Mouse (Mus musculus): Measurements from ENCODE around the gene Gdi1. TPM values are rescaled to one million over a fixed set of nuclear protein-coding genes. Genes with fewer than 3 reads are reported as not detected.

Gene Gdi1
- 65.8 TPM for polyA plus RNA-seq (2014; fragmentation: Illumina TruSeq; extraction: RNeasy Lipid Tissue Mini Kit (QIAGEN cat#74804); ENCODE audit: low read depth, low replicate concordance)

GRCm38 (mm10) chrX:74304867-74305700 lies at the start of gene Gdi1:
Gene Gdi1, plus strand, starts transcription at chrX:74304998.

DNA sequence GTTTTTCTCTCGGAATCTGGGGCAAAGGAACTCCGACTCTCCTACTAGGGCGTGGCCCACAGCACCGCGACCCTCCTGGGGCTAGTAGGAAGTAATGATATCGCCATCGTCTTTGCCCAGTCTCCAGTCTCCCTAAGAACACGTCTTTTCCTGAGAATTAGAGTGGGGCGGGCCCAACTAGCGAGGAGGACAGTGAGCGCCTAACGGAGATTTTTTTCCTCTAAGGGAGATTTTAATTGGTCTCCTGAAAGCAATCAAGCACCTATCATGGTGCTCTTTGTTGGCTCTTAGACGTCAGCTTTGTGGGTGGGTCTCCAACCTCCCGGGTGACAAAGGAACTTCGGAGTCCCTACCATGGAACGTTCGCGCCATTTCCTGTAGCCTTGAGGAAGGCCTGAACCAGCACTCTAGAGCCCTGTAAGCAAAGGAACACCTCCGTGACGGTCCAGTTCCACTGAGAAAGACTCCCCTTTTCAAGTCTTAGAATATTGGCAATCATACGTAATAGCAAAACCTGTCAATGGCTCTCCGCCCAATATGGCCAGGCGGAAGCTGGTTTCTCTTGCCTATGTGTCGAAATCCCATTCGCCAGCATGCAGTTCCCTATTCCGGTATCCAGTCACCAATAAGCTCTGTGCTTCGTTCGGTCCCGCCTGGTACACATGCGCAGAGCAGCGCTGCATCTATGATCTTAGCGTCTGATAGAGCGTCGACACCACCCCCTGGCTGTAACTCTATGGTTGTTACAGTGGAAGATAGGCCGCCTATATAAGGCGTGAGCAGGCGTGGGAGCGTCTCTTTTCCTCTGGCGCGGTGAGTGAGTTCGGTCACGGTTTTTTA lies 34.5 kb upstream of the Gdi1 start, which contains the start of gene Rpl10:
Rpl10 (plus strand) TSS at position 751 of the 840 bp plus-strand sequence.

GRCm38 (mm10) chrX:74281732-74282394 lies 22.9 kb upstream of the Gdi1 start, which contains the start of the genes Taz and Dnase1l1:
Gene Taz, plus strand, starts transcription at chrX:74281912.
Gene Dnase1l1, minus strand, starts transcription at chrX:74282337.

DNA sequence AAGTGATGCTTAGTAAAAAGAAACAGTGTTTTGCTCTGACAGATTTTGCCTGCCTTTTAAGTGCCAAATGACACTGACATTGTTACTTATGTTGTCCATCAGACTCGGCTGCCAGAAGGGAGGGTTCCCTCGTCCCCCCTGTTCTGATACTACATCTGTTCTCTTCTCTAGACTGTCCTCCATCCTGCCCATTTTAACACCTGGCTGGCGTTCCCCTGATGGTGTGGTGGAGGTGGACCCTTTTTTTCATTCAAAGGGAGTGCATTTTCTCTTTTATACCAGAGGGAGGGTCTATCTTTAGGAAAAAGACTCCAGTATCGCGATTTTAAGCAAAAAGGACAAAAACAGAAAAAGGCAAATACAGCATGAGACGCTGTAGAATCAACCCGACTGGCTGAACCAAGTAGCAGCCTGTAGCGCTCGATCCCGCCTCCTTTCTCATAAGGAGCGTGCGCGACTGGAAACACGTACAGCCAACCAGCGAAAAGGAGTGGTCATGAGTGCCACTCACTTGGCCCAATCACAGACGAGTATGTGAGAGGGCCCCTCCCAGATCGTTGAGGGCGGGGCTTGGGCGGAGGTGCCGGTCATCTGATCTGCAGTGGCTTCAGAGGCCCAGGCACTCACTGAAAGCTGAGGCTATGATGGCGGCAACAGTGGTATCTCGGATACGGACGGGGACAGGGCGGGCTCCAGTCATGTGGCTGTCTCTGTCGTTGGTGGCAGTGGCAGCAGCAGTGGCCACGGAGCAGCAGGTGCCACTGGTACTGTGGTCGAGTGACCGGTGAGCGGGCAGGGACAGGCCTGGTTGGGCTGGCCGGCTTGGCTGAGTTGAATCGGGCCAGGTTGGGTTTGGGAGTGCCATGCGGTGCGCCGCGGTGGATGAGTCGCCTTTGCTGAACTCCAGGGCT lies 8.0 kb upstream of the Gdi1 start, which contains the start of gene Atp6ap1:
Atp6ap1 (plus strand) TSS at position 560 of the 911 bp plus-strand sequence.

DNA sequence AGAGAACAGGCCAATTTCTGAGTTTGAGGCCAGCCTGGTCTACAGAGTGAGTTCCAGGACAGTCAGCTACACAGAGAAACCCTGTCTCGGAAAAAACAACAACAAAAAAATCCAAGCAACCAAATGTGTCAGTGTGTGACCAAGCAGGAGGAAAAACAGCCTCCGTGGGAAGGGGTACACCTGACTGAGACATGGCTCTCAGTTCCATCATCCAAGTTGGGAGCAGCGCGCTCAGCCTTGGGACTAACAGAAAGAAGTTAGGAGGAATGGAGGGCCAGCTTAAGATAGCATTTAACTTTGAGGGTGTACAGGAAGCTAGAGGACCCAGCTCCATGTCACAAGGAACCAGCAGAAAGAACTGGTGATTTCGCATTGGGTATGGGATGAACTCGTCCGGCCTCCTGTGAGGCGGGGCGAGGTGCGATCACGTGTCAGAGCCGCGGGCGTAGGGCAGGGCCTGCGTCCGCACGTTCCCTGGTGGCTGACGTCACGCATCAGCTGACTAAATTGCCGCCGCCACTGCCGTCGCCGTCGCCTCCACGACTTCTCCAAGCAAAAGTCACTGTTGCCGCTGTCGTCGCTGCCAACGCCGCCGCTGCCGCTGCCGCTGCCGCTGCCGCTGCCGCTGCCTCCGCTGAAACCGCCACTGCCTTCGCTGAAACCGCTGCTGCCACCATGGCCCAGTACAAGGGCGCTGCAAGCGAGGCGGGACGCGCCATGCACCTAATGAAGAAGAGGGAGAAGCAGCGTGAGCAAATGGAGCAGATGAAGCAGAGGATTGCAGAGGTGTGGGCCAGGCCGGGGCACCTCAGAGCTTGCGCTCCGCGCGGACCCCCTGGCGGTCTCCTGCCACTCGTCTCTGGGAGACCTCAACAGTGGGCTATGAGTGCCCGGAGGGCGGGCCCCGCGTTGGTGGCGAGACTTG lies 8.0 kb downstream of the Gdi1 start, which contains the start of gene Fam50a:
Fam50a (plus strand) TSS at position 494 of the 925 bp plus-strand sequence.

GRCm38 (mm10) chrX:74328725-74329161 lies 23.9 kb downstream of the Gdi1 start, which contains the start of gene Plxna3:
Gene Plxna3, plus strand, starts transcription at chrX:74329066.

GRCm38 (mm10) chrX:74353467-74353770 lies 48.6 kb downstream of the Gdi1 start, which contains the start of gene Lage3:
Gene Lage3, minus strand, starts transcription at chrX:74353618.

Other genes starting within 250 kb of the Gdi1 start
- not detected for gene Opn1mw, start 177.5 kb upstream of the Gdi1 start, polyA plus RNA-seq (2014; fragmentation: Illumina TruSeq; extraction: RNeasy Lipid Tissue Mini Kit (QIAGEN cat#74804); ENCODE audit: low read depth, low replicate concordance)
- 4.2 TPM for gene Mecp2, start 169.6 kb upstream of the Gdi1 start, polyA plus RNA-seq (2014; fragmentation: Illumina TruSeq; extraction: RNeasy Lipid Tissue Mini Kit (QIAGEN cat#74804); ENCODE audit: low read depth, low replicate concordance)
- gene Tex28, start 137.2 kb upstream of the Gdi1 start, polyA plus RNA-seq (2014; fragmentation: Illumina TruSeq; extraction: RNeasy Lipid Tissue Mini Kit (QIAGEN cat#74804); ENCODE audit: low read depth, low replicate concordance), result not detected
- not detected for gene Tktl1, start 127.7 kb upstream of the Gdi1 start, polyA plus RNA-seq (2014; fragmentation: Illumina TruSeq; extraction: RNeasy Lipid Tissue Mini Kit (QIAGEN cat#74804); ENCODE audit: low read depth, low replicate concordance)
- gene Flna, start 55.2 kb upstream of the Gdi1 start, polyA plus RNA-seq (2014; fragmentation: Illumina TruSeq; extraction: RNeasy Lipid Tissue Mini Kit (QIAGEN cat#74804); ENCODE audit: low read depth, low replicate concordance), result 7.1 TPM
- 18.4 TPM for gene Emd, start 50.3 kb upstream of the Gdi1 start, polyA plus RNA-seq (2014; fragmentation: Illumina TruSeq; extraction: RNeasy Lipid Tissue Mini Kit (QIAGEN cat#74804); ENCODE audit: low read depth, low replicate concordance)
- 843 TPM for gene Rpl10, start 34.2 kb upstream of the Gdi1 start, polyA plus RNA-seq (2014; fragmentation: Illumina TruSeq; extraction: RNeasy Lipid Tissue Mini Kit (QIAGEN cat#74804); ENCODE audit: low read depth, low replicate concordance)
- gene Taz, start 23.1 kb upstream of the Gdi1 start, polyA plus RNA-seq (2014; fragmentation: Illumina TruSeq; extraction: RNeasy Lipid Tissue Mini Kit (QIAGEN cat#74804); ENCODE audit: low read depth, low replicate concordance), result 25.2 TPM
- 7.3 TPM for gene Dnase1l1, start 22.7 kb upstream of the Gdi1 start, polyA plus RNA-seq (2014; fragmentation: Illumina TruSeq; extraction: RNeasy Lipid Tissue Mini Kit (QIAGEN cat#74804); ENCODE audit: low read depth, low replicate concordance)
- 73.7 TPM for gene Atp6ap1, start 7.9 kb upstream of the Gdi1 start, polyA plus RNA-seq (2014; fragmentation: Illumina TruSeq; extraction: RNeasy Lipid Tissue Mini Kit (QIAGEN cat#74804); ENCODE audit: low read depth, low replicate concordance)
- gene Fam50a, start 8.0 kb downstream of the Gdi1 start, polyA plus RNA-seq (2014; fragmentation: Illumina TruSeq; extraction: RNeasy Lipid Tissue Mini Kit (QIAGEN cat#74804); ENCODE audit: low read depth, low replicate concordance), result 11.2 TPM
- gene Plxna3, start 24.1 kb downstream of the Gdi1 start, polyA plus RNA-seq (2014; fragmentation: Illumina TruSeq; extraction: RNeasy Lipid Tissue Mini Kit (QIAGEN cat#74804); ENCODE audit: low read depth, low replicate concordance), result 0.13 TPM
- 10.4 TPM for gene Lage3, start 48.6 kb downstream of the Gdi1 start, polyA plus RNA-seq (2014; fragmentation: Illumina TruSeq; extraction: RNeasy Lipid Tissue Mini Kit (QIAGEN cat#74804); ENCODE audit: low read depth, low replicate concordance)
- gene Ubl4a, start 68.2 kb downstream of the Gdi1 start, polyA plus RNA-seq (2014; fragmentation: Illumina TruSeq; extraction: RNeasy Lipid Tissue Mini Kit (QIAGEN cat#74804); ENCODE audit: low read depth, low replicate concordance), result 19.5 TPM
- 2.3 TPM for gene Slc10a3, start 68.4 kb downstream of the Gdi1 start, polyA plus RNA-seq (2014; fragmentation: Illumina TruSeq; extraction: RNeasy Lipid Tissue Mini Kit (QIAGEN cat#74804); ENCODE audit: low read depth, low replicate concordance)
- 4.7 TPM for gene Fam3a, start 88.3 kb downstream of the Gdi1 start, polyA plus RNA-seq (2014; fragmentation: Illumina TruSeq; extraction: RNeasy Lipid Tissue Mini Kit (QIAGEN cat#74804); ENCODE audit: low read depth, low replicate concordance)
- 44.8 TPM for gene Ikbkg, start 88.3 kb downstream of the Gdi1 start, polyA plus RNA-seq (2014; fragmentation: Illumina TruSeq; extraction: RNeasy Lipid Tissue Mini Kit (QIAGEN cat#74804); ENCODE audit: low read depth, low replicate concordance)
- 1.2 TPM for gene G6pdx, start 124.2 kb downstream of the Gdi1 start, polyA plus RNA-seq (2014; fragmentation: Illumina TruSeq; extraction: RNeasy Lipid Tissue Mini Kit (QIAGEN cat#74804); ENCODE audit: low read depth, low replicate concordance)
- not detected for gene Gm6880, start 176.4 kb downstream of the Gdi1 start, polyA plus RNA-seq (2014; fragmentation: Illumina TruSeq; extraction: RNeasy Lipid Tissue Mini Kit (QIAGEN cat#74804); ENCODE audit: low read depth, low replicate concordance)